Mouse (Mus musculus) cerebellum, adult 2 months (tissue): Measurements from ENCODE around the gene Cd9.

Experiments
- CTCF ChIP-seq: fragments of 200-500 bp; IDR thresholded peaks from 2 replicates; pipeline ENCODE4 v1.5.1; 2011; ENCODE audit warnings: low read depth, mild to moderate bottlenecking, control low read depth, low read length, moderate library complexity, borderline replicate concordance; ENCODE audit not compliant: insufficient read depth
- POLR2A ChIP-seq: fragments of 200-500 bp; IDR thresholded peaks from 2 replicates; pipeline ENCODE4 v1.6.1; 2011; ENCODE audit warnings: low read length, control low read depth, borderline replicate concordance; ENCODE audit not compliant: insufficient read depth

GRCm38 (mm10) chr6:125540826-125541225 is 46.2 kb upstream of the Cd9 start:
- no peak for TF ChIP-seq CTCF
- no peak for TF ChIP-seq POLR2A
